Mouse (Mus musculus): ENCODE measurements at regions not wholly inside any gene's neighbourhood (a gene's known extent, or its start where the extent isn't known, plus 50 kb on each side); places are given as distances from the start of the nearest gene placed in this dataset.

DNA sequence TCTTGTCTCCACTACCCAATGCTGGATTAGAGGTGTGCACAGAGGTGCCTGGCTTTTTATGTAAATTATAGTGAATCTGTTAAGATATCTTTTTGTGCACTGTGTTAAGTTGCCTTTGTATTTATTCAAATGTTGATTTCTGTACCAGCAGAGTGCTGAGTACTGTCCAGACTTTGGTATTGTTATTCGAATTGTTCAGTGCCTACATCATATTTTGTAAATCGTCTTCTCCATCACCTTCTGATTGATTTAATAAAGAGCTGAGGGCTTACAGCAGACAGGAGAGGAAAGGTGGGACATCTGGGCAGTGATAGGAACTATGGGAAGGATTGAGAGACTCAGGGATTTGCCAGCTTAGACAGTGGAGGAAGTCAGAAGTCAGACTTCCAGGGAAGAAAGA is 270.2 kb upstream of the Kazn start:
- WGBS = 92% methylated on average over 2 of the region's 2 CpGs
- no peaks in the 10 kb centered on the region for H3K36me3 ChIP-seq

DNA sequence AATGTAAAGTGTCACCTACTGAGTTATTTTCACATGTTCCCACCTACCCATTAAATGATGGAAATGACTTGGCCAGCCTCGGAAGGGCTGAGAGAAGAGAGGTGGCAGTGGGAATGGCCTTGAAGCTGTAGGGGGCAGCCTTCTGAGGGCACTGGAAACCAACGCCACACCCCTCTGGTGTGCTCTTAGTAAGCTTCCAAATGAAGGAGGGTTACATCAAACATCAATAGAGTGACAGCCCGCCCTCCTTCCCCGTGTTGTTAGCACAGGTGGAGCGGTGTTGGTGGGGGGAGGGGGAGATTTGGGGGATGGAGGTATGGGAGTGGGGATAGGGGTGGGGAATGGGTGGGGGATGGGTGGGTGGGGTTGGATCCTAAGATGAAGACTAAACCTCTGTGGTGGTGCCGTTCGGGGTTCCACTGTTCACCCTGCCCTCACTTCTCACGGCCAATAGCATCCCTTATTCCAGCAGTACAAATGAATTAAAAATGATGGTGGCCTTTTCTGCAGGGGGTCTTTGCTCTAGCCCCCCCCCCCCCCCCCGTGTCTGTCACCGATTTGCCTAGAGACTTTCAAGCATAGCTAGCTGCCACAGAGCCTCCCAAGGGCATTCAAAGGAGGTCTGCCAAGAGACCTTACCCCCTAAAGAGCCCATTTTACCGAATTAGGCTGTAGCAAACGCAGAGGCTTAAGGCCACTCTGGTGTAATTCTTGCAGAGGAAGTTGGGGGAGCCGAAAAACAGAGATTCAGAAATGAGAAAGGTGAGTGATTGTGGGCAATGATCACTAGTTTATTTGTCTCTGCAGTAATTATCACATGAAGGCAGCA is 267.4 kb upstream of the Kazn start:
- H3K36me3 ChIP-seq = no peaks in the 10 kb centered on the region
- no peak for ATAC-seq (replicated peaks; ENCODE audit: low FRiP score)
- no peaks in the 10 kb centered on the region for H3K4me1 ChIP-seq
- H3K4me3 ChIP-seq (replicated peaks) = no peak overlapping the region
- no peak overlapping the region for H3K4me2 ChIP-seq
- 19% methylated on average over 13 of the region's 13 CpGs for WGBS
- H3K27ac ChIP-seq = no peak overlapping the region
- no peaks in the 10 kb centered on the region; the same call in 1 of the 2 replicates for H3K27me3 ChIP-seq
- no peaks in the 10 kb centered on the region for H3K9me3 ChIP-seq (replicated peaks)
- no peak overlapping the region for H3K9ac ChIP-seq

More for the DNA sequence above, 270.2 kb upstream of the Kazn start:
- H3K27me3 ChIP-seq = no peaks in the 10 kb centered on the region; the same call in 1 of the 2 replicates
- no peaks in the 10 kb centered on the region for H3K4me1 ChIP-seq
- no peak overlapping the region for H3K27ac ChIP-seq
- no peak overlapping the region for H3K9ac ChIP-seq
- H3K9me3 ChIP-seq (replicated peaks) = 0 out of 2 replicates have a peak, but pooled peaks cover 5% of the 10 kb centered on the region
- ATAC-seq (replicated peaks; ENCODE audit: low FRiP score) = no peak
- no peak overlapping the region for H3K4me3 ChIP-seq (replicated peaks)
- H3K4me2 ChIP-seq = no peak overlapping the region

DNA sequence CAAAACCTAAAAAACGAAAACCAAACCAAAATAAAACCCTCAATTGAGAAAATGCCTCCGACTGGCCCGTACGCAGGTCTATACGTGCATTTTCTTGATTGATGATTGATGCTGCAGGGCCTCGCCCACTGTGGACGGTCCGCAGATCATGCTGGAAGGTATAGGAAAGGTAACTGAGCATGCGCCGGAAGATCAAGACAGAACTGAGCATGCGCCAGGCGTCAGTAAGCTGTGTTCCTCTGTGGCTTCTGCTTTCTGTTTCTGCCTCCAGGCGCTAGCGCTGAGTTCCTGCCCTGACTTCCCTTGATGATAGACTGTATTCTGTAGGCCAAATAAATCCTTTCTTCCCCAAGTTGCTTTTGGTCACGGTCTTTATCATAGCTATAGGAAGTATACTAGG is 264.6 kb upstream of the Kazn start:
- H3K9me3 ChIP-seq (replicated peaks) = no peaks in the 10 kb centered on the region
- H3K9ac ChIP-seq = no peak overlapping the region
- H3K4me3 ChIP-seq (replicated peaks) = no peak overlapping the region
- no peak for ATAC-seq (replicated peaks; ENCODE audit: low FRiP score)
- H3K27me3 ChIP-seq = no peaks in the 10 kb centered on the region; the same call in 1 of the 2 replicates
- no peaks in the 10 kb centered on the region for H3K36me3 ChIP-seq
- no peaks in the 10 kb centered on the region for H3K4me1 ChIP-seq
- H3K27ac ChIP-seq = no peak overlapping the region
- WGBS = 92% methylated on average over 15 of the region's 15 CpGs
- H3K4me2 ChIP-seq = no peak overlapping the region

DNA sequence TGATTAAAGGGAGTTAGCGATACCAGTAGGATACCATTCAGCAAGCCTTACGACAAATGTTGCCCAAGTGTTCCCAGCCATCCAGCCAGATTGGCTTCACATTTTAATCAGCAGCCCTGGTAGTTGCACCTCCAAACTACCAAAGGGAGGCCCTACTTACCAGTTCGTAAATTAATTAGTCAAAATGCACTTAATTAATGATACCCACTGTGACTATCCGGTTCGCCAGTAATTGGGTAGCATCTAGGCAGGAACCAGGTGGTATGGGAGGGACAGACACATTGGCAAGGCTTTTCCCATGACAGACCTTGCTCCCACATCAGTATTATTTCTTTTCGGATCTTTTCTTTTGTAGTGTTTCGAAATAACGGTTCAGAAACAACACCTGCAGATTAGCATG is 262.0 kb upstream of the Kazn start:
- Histone ChIP-seq H3K4me3 (replicated peaks) (no peak overlapping the region), H3K27ac (no peak overlapping the region), H3K9me3 (replicated peaks) (no peaks in the 10 kb centered on the region), H3K36me3 (no peaks in the 10 kb centered on the region), H3K4me1 (peaks cover 8% of the 10 kb centered on the region; the same call in 1 of the 2 replicates), H3K27me3 (peaks cover 10% of the 10 kb centered on the region), H3K9ac (no peak overlapping the region), H3K4me2 (no peak overlapping the region)
- WGBS = 76% methylated on average over 8 of the region's 8 CpGs
- ATAC-seq (replicated peaks; ENCODE audit: low FRiP score) = no peak

DNA sequence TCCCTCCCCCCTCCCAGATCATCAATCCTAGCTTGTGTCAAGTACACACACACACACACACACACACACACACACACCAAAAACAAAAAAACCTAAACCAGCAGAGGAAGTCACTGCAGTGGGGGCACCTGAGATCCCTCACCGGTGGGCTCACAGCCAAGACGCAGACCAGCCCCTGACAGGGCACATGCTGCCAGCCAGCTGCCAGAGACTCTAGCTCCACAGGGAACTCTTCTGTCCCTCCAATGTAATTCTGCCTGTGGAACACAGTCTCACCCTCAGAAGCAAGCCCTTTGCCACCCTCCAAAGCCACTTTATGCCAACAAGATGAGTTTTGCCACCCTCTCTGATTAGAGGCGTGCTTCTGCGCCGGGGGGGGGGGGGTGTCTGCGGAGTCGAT is 261.3 kb upstream of the Kazn start:
- ATAC-seq (replicated peaks; ENCODE audit: low FRiP score) = no peak
- Histone ChIP-seq H3K36me3 (no peaks in the 10 kb centered on the region), H3K27ac (no peak overlapping the region), H3K4me2 (no peak overlapping the region), H3K27me3 (peaks cover 13% of the 10 kb centered on the region), H3K4me1 (peaks cover 10% of the 10 kb centered on the region; the same call in 1 of the 2 replicates), H3K9me3 (replicated peaks) (no peaks in the 10 kb centered on the region), H3K9ac (no peak overlapping the region), H3K4me3 (replicated peaks) (no peak overlapping the region)
- 78% methylated on average over 7 of the region's 7 CpGs for WGBS

DNA sequence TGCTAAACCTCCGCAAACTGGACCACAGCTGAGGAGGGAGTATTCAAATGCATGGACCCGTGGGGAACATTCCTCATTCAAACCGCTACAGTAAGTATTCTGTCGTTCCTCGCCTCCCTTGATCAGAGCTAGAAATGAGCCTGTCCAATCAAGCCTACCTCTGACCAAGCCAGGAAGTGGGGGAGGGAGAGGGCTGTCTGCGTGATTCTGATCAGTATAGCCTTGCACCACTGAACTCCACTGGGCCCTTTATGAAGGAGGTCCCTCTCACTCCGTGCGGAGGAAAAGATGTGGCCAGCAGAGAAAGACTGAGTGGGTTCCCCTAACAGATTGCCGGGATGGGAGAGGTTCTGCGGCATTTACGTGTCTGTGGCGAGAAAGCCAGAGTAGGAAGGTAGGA is 257.4 kb upstream of the Kazn start:
- peaks cover 13% of the 10 kb centered on the region; the same call in 1 of the 2 replicates for H3K27me3 ChIP-seq
- H3K4me1 ChIP-seq = peaks cover 15% of the 10 kb centered on the region; the same call in 1 of the 2 replicates
- H3K27ac ChIP-seq = no peak overlapping the region
- H3K36me3 ChIP-seq = no peaks in the 10 kb centered on the region
- 37% methylated on average over 12 of the region's 12 CpGs for WGBS
- H3K4me2 ChIP-seq = peak overlapping the region; percentile 22; the same call in 1 of the 2 replicates
- H3K9me3 ChIP-seq (replicated peaks) = no peaks in the 10 kb centered on the region
- peak; percentile 74 for ATAC-seq (replicated peaks; ENCODE audit: low FRiP score)
- no peak overlapping the region for H3K9ac ChIP-seq
- no peak overlapping the region for H3K4me3 ChIP-seq (replicated peaks)

DNA sequence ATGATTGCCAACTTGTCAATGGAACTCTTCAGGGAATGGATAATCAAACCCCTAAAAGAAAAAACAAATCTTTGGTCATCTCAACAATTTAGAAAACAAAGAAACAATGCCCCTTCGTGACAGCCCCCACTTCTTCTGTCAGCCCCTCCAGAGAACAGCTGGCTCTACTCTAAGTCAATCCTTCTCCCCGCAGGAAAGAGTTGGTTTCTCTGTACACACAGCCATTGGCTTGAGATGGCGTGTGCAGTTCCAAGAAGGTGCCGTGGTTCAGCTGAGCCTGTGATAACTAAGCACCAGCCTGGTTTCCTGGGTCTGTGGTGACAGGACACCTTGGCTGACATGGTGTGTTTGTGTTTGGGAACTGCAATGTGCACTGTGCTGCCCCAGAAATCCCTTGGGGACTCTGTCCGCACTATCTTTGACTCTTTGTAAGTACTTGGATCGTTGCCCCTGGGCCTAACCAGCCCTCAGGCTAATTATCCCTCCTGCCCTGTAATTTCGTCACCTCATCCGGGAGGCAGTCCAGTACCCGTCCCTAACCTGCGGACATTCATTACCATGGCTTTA is 253.8 kb upstream of the Kazn start:
- H3K4me3 ChIP-seq (replicated peaks) = no peak overlapping the region
- no peak overlapping the region for H3K27ac ChIP-seq
- no peak for ATAC-seq (replicated peaks; ENCODE audit: low FRiP score)
- no peak overlapping the region for H3K4me2 ChIP-seq
- H3K27me3 ChIP-seq = peaks cover 13% of the 10 kb centered on the region; the same call in 1 of the 2 replicates
- H3K9me3 ChIP-seq (replicated peaks) = no peaks in the 10 kb centered on the region
- no peak overlapping the region for H3K9ac ChIP-seq
- H3K36me3 ChIP-seq = no peaks in the 10 kb centered on the region
- 42% methylated on average over 10 of the region's 10 CpGs for WGBS
- H3K4me1 ChIP-seq = peaks cover 15% of the 10 kb centered on the region; the same call in 1 of the 2 replicates

DNA sequence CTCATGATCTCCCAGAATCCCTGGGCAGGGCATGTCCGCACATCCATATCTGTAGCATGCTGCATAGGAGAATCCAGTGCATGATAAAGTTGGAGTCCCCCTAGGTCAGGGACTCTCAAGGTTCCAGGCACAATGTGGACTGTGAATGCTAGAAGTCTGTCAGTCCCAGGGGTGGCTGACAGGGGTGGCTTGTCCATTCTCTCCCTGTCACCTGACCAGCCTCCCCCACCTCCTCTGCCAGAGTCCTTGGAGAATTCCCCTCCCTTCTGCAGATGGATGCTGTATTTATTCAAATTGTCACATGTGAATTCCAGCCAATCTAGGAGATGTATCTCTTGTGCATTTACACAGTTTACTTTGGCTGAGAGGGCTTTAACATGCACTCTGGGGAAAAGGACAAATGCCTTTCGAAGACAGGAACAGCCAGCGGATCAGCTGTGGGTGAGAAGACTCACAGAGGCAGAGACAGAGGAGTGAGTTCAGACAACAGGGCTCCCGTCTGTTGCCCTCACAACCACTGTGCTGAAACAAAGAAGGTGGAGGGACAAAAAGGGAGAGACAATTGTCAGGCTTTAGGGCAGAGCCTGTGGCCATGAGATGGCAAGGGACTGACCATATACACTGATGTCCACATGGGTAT is 246.7 kb upstream of the Kazn start:
- Histone ChIP-seq H3K27ac (no peak overlapping the region), H3K4me2 (no peak overlapping the region), H3K4me3 (replicated peaks) (no peak overlapping the region), H3K27me3 (no peaks in the 10 kb centered on the region), H3K36me3 (no peaks in the 10 kb centered on the region), H3K9me3 (replicated peaks) (no peaks in the 10 kb centered on the region), H3K9ac (no peak overlapping the region), H3K4me1 (peaks cover 4% of the 10 kb centered on the region; the same call in 1 of the 2 replicates)
- 69% methylated on average over 4 of the region's 4 CpGs for whole genome bisulfite sequencing
- no peak for ATAC-seq (replicated peaks; ENCODE audit: low FRiP score)

DNA sequence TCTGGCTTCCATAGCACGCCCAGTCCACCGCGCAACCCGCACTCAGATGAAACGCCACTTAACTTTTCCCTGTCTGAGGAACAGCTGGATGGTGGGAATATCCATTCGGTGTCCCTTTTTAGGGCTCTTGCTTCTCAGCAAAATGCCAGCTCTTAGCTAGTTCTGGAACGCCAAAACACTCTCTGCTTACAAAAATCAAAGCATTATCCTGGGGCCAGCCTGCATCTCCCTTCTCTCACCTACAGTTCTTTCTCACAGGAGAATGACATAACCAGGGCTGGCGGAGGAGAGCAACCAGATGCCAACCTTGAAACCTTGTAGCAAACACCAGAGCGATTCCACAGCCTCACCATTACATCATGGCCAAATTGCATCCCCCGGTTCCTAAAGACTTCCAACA is 236.4 kb upstream of the Kazn start:
- H3K9ac ChIP-seq = no peak overlapping the region
- no peak overlapping the region for H3K27ac ChIP-seq
- H3K4me2 ChIP-seq = peak overlapping the region; percentile 25; the same call in 1 of the 2 replicates
- no peaks in the 10 kb centered on the region for H3K27me3 ChIP-seq
- H3K36me3 ChIP-seq = no peaks in the 10 kb centered on the region
- peaks cover 9% of the 10 kb centered on the region; the same call in 1 of the 2 replicates for H3K4me1 ChIP-seq
- ATAC-seq (replicated peaks; ENCODE audit: low FRiP score) = no peak
- H3K4me3 ChIP-seq (replicated peaks) = no peak overlapping the region
- no peaks in the 10 kb centered on the region for H3K9me3 ChIP-seq (replicated peaks)
- 87% methylated on average over 10 of the region's 10 CpGs for WGBS

DNA sequence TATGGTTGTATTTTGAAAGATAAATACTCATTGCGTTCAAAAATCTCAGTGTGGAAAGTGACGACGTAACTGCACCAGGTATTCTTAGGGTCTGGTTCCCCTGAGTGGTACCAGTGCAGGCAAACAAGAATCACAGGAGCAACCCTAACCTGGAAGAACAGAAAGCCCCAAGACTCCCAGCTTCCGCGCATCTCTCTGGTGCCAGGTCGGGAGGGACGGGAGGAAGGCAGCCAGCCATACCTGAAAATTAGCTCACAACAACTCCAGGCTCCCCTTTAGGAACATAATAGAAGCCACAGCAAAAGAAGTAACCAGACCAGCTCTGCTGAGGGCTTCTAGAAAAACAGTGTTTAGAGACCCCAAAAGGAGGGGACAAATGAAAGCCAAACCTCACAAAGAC is 235.4 kb upstream of the Kazn start:
- Histone ChIP-seq H3K9ac (no peak overlapping the region), H3K36me3 (no peaks in the 10 kb centered on the region), H3K27me3 (no peaks in the 10 kb centered on the region), H3K9me3 (replicated peaks) (no peaks in the 10 kb centered on the region), H3K4me2 (no peak overlapping the region), H3K4me1 (peaks cover 9% of the 10 kb centered on the region; the same call in 1 of the 2 replicates), H3K27ac (no peak overlapping the region), H3K4me3 (replicated peaks) (no peak overlapping the region)
- ATAC-seq (replicated peaks; ENCODE audit: low FRiP score) = no peak
- 85% methylated on average over 7 of the region's 7 CpGs for WGBS

DNA sequence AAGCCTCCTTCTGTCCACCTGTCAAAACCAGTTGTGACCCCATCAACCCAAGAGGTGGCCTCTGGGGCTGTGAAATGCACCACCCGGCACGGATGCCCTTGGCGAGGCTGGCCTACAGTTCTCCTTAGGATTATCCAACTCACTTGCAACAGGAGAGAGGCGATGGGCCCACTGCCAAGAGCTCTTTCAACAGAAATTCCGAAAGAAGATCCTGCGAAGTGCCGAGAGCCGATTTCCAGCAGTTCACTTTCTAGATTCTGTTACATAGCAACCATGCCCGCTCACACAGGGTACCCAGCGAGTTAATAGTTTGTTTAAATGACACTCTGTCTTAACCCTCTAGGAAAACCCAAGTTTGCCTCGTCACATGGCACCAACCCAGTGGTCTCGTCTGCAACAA is 234.8 kb upstream of the Kazn start:
- Histone ChIP-seq H3K36me3 (no peaks in the 10 kb centered on the region), H3K27ac (no peak overlapping the region), H3K9me3 (replicated peaks) (no peaks in the 10 kb centered on the region), H3K4me2 (no peak overlapping the region), H3K4me3 (replicated peaks) (no peak overlapping the region), H3K4me1 (peaks cover 9% of the 10 kb centered on the region; the same call in 1 of the 2 replicates), H3K27me3 (no peaks in the 10 kb centered on the region), H3K9ac (no peak overlapping the region)
- 66% methylated on average over 12 of the region's 12 CpGs for WGBS
- no peak for ATAC-seq (replicated peaks; ENCODE audit: low FRiP score)

DNA sequence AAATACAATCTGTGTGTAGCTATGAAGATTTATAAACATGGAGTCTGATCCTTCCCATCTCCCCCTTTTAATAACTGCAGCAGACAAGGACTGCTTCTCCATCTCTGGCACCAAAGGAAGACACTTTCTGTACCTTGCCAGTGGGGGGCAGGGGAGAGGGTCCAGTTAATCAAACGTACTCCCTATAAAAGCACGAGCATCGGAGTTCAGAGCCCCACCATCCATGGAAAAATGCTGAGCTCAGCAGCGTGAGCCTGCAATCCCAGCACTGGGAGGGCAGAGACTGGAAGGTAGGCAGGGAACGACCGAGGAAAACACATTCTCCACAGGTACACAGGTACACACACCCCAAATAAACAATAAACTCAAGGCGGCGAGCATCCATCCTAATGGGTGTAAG is 234.1 kb upstream of the Kazn start:
- no peaks in the 10 kb centered on the region for H3K9me3 ChIP-seq (replicated peaks)
- no peak overlapping the region for H3K4me2 ChIP-seq
- 76% methylated on average over 8 of the region's 8 CpGs for WGBS
- no peak overlapping the region for H3K4me3 ChIP-seq (replicated peaks)
- no peaks in the 10 kb centered on the region for H3K36me3 ChIP-seq
- H3K27ac ChIP-seq = no peak overlapping the region
- H3K27me3 ChIP-seq = no peaks in the 10 kb centered on the region
- H3K9ac ChIP-seq = no peak overlapping the region
- ATAC-seq (replicated peaks; ENCODE audit: low FRiP score) = no peak
- peaks cover 9% of the 10 kb centered on the region; the same call in 1 of the 2 replicates for H3K4me1 ChIP-seq

All from kidney, embryonic 15.5 days (tissue).